ENCODE assay signal across 8 mouse cellular contexts in the genomic region with DNA sequence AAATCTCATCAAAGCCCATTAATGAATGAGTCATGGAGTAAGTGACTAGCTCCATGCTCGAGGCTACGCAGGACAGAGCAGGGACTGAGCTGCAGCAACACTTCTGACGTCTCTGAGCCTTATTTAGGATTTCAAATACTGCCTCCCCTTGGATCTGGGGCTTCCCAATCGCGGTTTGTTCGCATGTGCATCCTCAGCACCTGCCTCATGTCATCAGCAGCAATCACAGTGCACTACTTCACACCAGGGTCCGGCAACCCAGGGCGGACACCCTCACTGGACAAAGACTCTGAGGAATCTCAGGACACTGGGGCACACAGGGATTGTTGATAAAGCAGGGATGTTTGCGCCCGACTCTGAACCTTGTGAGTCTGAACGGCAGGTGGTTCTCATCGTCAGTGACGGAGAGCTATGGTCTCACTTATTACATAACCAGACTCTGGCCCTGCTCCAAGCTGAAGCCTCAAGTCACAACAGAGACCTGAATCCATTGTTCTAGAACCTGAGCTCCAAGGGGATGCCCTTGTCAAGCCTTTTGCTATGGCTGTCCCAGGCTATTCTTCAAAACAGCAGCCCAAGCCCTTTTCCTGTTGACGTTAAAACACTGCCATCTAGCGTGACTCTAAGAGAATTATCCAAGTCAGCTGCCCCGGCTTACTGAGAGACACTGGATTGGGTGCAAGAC.
A peak's percentile ranks its signal among the peaks of the same experiment; 100 is the strongest.
DNase-seq lines count a peak whose midpoint lies in the region; ATAC-seq and TF ChIP-seq lines count a peak whose summit lies in the region.

No protein-coding gene starts in this region.

- H3K27ac ChIP-seq in ES-E14 (ENCODE audit: insufficient read depth, low read depth, low read length, poor library complexity, severe bottlenecking) = no peak overlapping the region
- H3K27ac ChIP-seq in forebrain, embryonic 14.5 days (ENCODE audit: low read depth, low read length) = no peak overlapping the region

- DNase-seq in ES-E14 (ENCODE audit: low read depth, low spot score) = peak; percentile 58
- peak; percentile 2 for DNase-seq in c-Kit-positive CD71-positive TER-119-positive erythroid progenitor cells, embryonic 14.5 days (ENCODE audit: low spot score)
- peak; percentile 94 for DNase-seq in forebrain, embryonic 14.5 days (ENCODE audit: low spot score)
- peak; percentile 24 for DNase-seq in heart, postnatal 25 days (ENCODE audit: low spot score)
- DNase-seq in kidney, postnatal 36 days = peak; percentile 51 to 60
- DNase-seq in lung, adult 2 months = peak; percentile 15
- DNase-seq in ovary, postnatal 36 days (ENCODE audit: low spot score) = peak; percentile 13

- H3K4me3 ChIP-seq in ES-E14 (ENCODE audit: insufficient read depth in 1 of 2, low read depth in 1 of 2, low read length in 2 of 2, poor library complexity in 1 of 2, severe bottlenecking in 1 of 2) = no peak overlapping the region
- H3K4me3 ChIP-seq in forebrain, embryonic 14.5 days (ENCODE audit: low read depth, low read length) = no peak overlapping the region
- H3K4me3 ChIP-seq in lung, adult 2 months (replicated peaks; ENCODE audit: extremely low read depth, low read depth, low read length) = no peak overlapping the region

- no peaks in the 10 kb centered on the region for H3K9me3 ChIP-seq in ES-E14 (ENCODE audit: control insufficient read depth, insufficient read depth, low read depth, low read length)
- H3K9me3 ChIP-seq in forebrain, embryonic 14.5 days (replicated peaks; ENCODE audit: control insufficient read depth, low read length) = no peaks in the 10 kb centered on the region

- 43% methylated on average over 16 of the region's 16 CpGs for WGBS in forebrain, embryonic 14.5 days
- WGBS in lung, adult 2 months = 34% methylated on average over 16 of the region's 16 CpGs

- ATAC-seq in forebrain, embryonic 14.5 days = peak; percentile 89
- ATAC-seq in monocyte, adult 5-6 weeks (replicated peaks; ENCODE audit: insufficient number of reproducible peaks, low FRiP score, low TSS enrichment, poor library complexity, severe bottlenecking) = no peak

- H3K36me3 ChIP-seq in ES-E14 (ENCODE audit: control insufficient read depth, insufficient read depth, low read length, poor library complexity, severe bottlenecking) = no peaks in the 10 kb centered on the region
- H3K36me3 ChIP-seq in forebrain, embryonic 14.5 days (ENCODE audit: control insufficient read depth, insufficient read depth, low read length) = no peaks in the 10 kb centered on the region

- no peaks in the 10 kb centered on the region for H3K4me1 ChIP-seq in ES-E14 (ENCODE audit: control insufficient read depth in 2 of 2, insufficient read depth in 2 of 2, low read length in 2 of 2, poor library complexity in 1 of 2)
- 0 out of 2 replicates have a peak, but pooled peaks cover 3% of the 10 kb centered on the region for H3K4me1 ChIP-seq in forebrain, embryonic 14.5 days (ENCODE audit: control insufficient read depth, insufficient read depth, low read length)
- no peaks in the 10 kb centered on the region for H3K4me1 ChIP-seq in lung, adult 2 months (ENCODE audit: control insufficient read depth, insufficient read depth, low read length)

- 0 out of 2 replicates have a peak, but pooled peaks have one; percentile 9 for TF ChIP-seq CTCF in lung, adult 2 months (IDR thresholded peaks at IDR 0.05; ENCODE audit: insufficient read depth, low read length)

- H3K9ac ChIP-seq in ES-E14 (ENCODE audit: insufficient read depth, low read depth, low read length, poor library complexity, severe bottlenecking) = 0 out of 2 replicates have a peak overlapping the region, but pooled peaks have one; percentile 19
- no peak overlapping the region for H3K9ac ChIP-seq in forebrain, embryonic 14.5 days (ENCODE audit: low read length)

- in situ Hi-C loops in ES-E14 (cut with MboI; ENCODE audit: low sequenced_read_pairs in 2 of 2, unreplicated experiment in 2 of 2) = no loop called here

- intact Hi-C loops in heart, postnatal 25 days (cut with DNase I) = loop anchor here (1.0 to 5.0 kb wide), 4 partner anchors 130 to 978 kb away; no protein-coding TSS in a partner anchor

- peak overlapping the region; percentile 6; the same call in 1 of the 2 replicates for H3K4me2 ChIP-seq in forebrain, embryonic 14.5 days (ENCODE audit: low read length)

- TF ChIP-seq POLR2A in lung, adult 2 months (IDR thresholded peaks at IDR 0.05; ENCODE audit: borderline replicate concordance, extremely low read depth, low read depth, low read length) = no peak

- no peaks in the 10 kb centered on the region for H3K27me3 ChIP-seq in forebrain, embryonic 14.5 days (replicated peaks; ENCODE audit: control insufficient read depth, insufficient read depth, low read length)

TF ChIP-seq in ES-E14, 5 proteins besides CTCF, POLR2A, EP300 and RAD21:
- TF ChIP-seq CHD2 (IDR thresholded peaks at IDR 0.05; ENCODE audit: low read depth, low read length) (no peak), ZC3H11A (IDR thresholded peaks at IDR 0.05; ENCODE audit: borderline replicate concordance, low read depth, low read length) (peak; percentile 85)

Comparison
In these comparisons a context has a peak if more than half of its experiments do, and no peak if none do; other contexts are left out.
1. DNase-seq: peak in every context shown above with its lines; median percentile 94 in forebrain, embryonic 14.5 days; 58 in ES-E14; 56 in kidney, postnatal 36 days; 24 in heart, postnatal 25 days; 15 in lung, adult 2 months; 13 in ovary, postnatal 36 days; 2 in c-Kit-positive CD71-positive TER-119-positive erythroid progenitor cells, embryonic 14.5 days.